Mouse (Mus musculus) testis, adult 2 months (tissue): ENCODE results near the gene Ldb2. TPM values are rescaled to one million over a fixed set of nuclear protein-coding genes. Genes with fewer than 3 reads are reported as not detected.

Source experiments
- H3K27ac ChIP-seq: fragments of 200-500 bp; 2 replicates; pipeline ENCODE4 v1.5.1; 2012; ENCODE audit warnings: low read depth, low read length; ENCODE audit not compliant: control insufficient read depth, insufficient read depth
- H3K27me3 ChIP-seq: fragments of 200-500 bp; 2 replicates; pipeline ENCODE4 v1.6.1; 2012; ENCODE audit warnings: mild to moderate bottlenecking, low read length, moderate library complexity; ENCODE audit not compliant: control insufficient read depth, insufficient read depth
- H3K36me3 ChIP-seq: fragments of 200-500 bp; 2 replicates; pipeline ENCODE4 v1.6.1; 2012; ENCODE audit warnings: mild to moderate bottlenecking, low read length; ENCODE audit not compliant: control insufficient read depth, insufficient read depth
- H3K4me1 ChIP-seq: fragments of 200-500 bp; 2 replicates; pipeline ENCODE4 v1.6.1; 2012; ENCODE audit warnings: low read length; ENCODE audit not compliant: control insufficient read depth, insufficient read depth
- H3K4me3 ChIP-seq: fragments of 200-500 bp; 2 replicates; pipeline ENCODE4 v1.5.1; 2012; ENCODE audit warnings: low read depth, mild to moderate bottlenecking, low read length, moderate library complexity, mixed read lengths; ENCODE audit not compliant: control insufficient read depth
- CTCF ChIP-seq: fragments of 200-500 bp; IDR thresholded peaks from 2 replicates; pipeline ENCODE4 v1.5.1; 2012; ENCODE audit warnings: low read depth, mild to moderate bottlenecking, inconsistent platforms, low read length, moderate library complexity; ENCODE audit not compliant: control insufficient read depth, insufficient read depth, insufficient replicate concordance
- POLR2A ChIP-seq: fragments of 200-500 bp; IDR thresholded peaks from 2 replicates; pipeline ENCODE4 v1.6.1; 2012; ENCODE audit warnings: low read depth, mild to moderate bottlenecking, inconsistent platforms, low read length, moderate library complexity; ENCODE audit not compliant: control insufficient read depth
- polyA plus RNA-seq: library from polyadenylated mRNA; depleted of rRNA; stranded (reverse); fragments of >200 nt; gene quantifications from 2 replicates; pipeline ENCODE4 v1.2.3, GENCODE M21; 2012

The Ldb2 gene
- polyA plus RNA-seq, 1 experiment = 0.99 TPM

DNA sequence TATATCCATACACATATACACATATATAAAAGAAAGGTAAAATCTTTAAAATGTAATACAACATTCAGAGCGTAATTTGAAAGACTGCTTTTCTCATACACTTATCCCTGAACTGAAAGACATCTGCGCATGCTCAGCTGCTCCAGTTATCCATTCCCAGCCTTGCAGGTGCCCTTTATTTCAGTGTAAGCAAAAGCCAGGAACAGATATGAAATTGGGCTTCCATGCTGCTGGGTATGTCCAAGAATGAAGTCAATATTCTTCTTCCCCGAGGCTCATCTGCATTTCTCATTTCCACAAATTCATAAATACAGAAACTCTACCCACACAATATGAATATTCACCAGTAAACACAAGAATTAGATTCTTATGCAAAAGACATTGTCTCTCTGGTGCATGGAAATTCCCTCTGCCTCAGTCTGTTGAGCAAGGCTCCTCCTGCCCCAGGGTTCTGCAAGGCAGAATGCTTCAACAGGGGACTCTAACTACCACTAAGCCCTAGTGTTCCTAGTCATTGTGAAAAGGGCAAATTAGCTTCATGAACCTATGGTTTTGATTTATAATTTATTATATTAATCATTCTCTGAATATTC is 65.3 kb downstream of the Ldb2 start:
- no peaks in the 10 kb centered on the region for H3K36me3 ChIP-seq
- no peaks in the 10 kb centered on the region for H3K4me1 ChIP-seq
- TF ChIP-seq CTCF = no peak
- TF ChIP-seq POLR2A = no peak
- H3K4me3 ChIP-seq = no peak overlapping the region
- no peaks in the 10 kb centered on the region for H3K27me3 ChIP-seq
- no peak overlapping the region for H3K27ac ChIP-seq

- H3K27me3 ChIP-seq = no peaks in the 10 kb centered on the region
- no peaks in the 10 kb centered on the region for H3K36me3 ChIP-seq
- no peak overlapping the region for H3K27ac ChIP-seq
- TF ChIP-seq POLR2A (no peak), CTCF (no peak)
- no peaks in the 10 kb centered on the region; the same call in 1 of the 2 replicates for H3K4me1 ChIP-seq
- H3K4me3 ChIP-seq = no peak overlapping the region
Observed at GRCm38 (mm10) chr5:44729646-44730310, 69.7 kb downstream of the Ldb2 start.

DNA sequence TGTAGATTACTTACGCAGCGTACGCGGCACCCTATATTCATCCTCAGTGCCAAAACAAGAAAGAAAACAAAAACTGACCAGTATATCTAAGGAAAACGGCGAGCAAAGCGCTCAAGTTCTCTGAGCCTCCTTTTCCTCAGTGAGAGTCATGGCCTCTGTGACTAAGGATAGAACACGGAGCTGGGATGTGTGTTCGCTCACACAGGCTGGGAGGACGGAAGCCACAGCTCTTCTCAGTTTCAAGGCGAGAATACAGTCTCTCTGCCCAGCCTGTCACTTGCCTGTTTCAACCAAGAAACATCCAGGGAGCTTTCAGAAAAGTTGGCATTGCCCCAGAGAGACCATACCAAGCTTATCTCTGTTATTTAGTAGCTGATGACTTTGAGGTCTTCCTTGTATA is 71.5 kb downstream of the Ldb2 start:
- TF ChIP-seq CTCF (no peak), POLR2A (no peak)
- no peaks in the 10 kb centered on the region; the same call in 1 of the 2 replicates for H3K4me1 ChIP-seq
- no peaks in the 10 kb centered on the region for H3K36me3 ChIP-seq
- no peaks in the 10 kb centered on the region for H3K27me3 ChIP-seq
- H3K27ac ChIP-seq = no peak overlapping the region
- no peak overlapping the region for H3K4me3 ChIP-seq

DNA sequence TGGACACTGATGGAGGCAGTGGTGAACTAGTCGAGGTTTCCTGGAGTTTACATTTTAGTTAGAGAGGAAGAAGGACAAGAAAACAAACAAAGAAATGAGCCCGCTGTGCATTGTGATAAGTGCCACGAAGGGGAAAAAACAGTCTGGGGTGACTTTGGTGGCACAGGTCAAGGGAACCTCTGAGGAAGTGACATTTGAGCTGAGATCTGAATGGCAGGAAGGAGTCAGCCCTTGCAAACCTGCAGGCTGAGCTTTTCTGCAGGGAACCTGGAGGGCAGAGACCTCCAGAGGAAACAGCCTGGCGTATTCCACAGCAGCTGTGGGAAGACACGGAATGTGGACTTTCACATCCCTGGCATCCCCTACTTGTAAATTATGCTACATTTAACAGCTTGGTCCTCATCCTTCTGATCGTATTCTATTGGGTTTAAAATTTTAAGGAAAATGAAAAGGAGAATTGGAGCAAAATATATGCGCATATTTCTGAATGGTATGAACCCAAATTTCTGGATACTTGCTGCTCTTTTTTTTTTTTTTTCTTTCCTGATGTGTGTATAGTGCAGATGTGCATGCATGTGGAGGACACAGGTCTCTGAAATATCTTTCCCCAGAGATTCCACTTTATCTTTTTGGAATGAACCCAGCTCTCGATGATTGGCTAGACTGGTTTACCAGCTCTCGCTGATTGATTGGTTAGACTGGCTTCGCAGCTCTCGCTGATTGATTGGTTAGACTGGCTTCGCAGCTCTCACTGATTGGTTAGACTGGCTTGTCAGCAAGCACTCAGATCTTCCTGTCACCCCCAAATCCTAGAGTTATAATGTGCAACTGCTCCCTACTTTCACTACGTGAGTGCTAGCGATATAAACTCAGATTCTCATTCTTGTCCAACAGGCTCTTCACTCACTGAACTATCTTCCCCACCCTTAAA is 72.7 kb downstream of the Ldb2 start:
- no peak overlapping the region for H3K27ac ChIP-seq

GRCm38 (mm10) chr5:44725501-44725900 is 74.0 kb downstream of the Ldb2 start:
- no peaks in the 10 kb centered on the region; the same call in 1 of the 2 replicates for H3K4me1 ChIP-seq
- H3K27ac ChIP-seq = no peak overlapping the region
- no peak for TF ChIP-seq POLR2A
- TF ChIP-seq CTCF = no peak

More for the DNA sequence above, 72.7 kb downstream of the Ldb2 start:
- Histone ChIP-seq H3K27me3 (no peaks in the 10 kb centered on the region), H3K36me3 (no peaks in the 10 kb centered on the region), H3K4me1 (no peaks in the 10 kb centered on the region; the same call in 1 of the 2 replicates), H3K4me3 (no peak overlapping the region; the same call in 1 of the 2 replicates)
- no peak for TF ChIP-seq CTCF
- TF ChIP-seq POLR2A = no peak

GRCm38 (mm10) chr5:44719872-44720271 is 79.6 kb downstream of the Ldb2 start:
- Histone ChIP-seq H3K27ac (no peak overlapping the region), H3K36me3 (no peaks in the 10 kb centered on the region), H3K27me3 (no peaks in the 10 kb centered on the region), H3K4me1 (no peaks in the 10 kb centered on the region), H3K4me3 (no peak overlapping the region)
- TF ChIP-seq POLR2A (no peak), CTCF (no peak)

More at GRCm38 (mm10) chr5:44725501-44725900, 74.0 kb downstream of the Ldb2 start:
- Histone ChIP-seq H3K27me3 (no peaks in the 10 kb centered on the region), H3K36me3 (no peaks in the 10 kb centered on the region), H3K4me3 (no peak overlapping the region)

GRCm38 (mm10) chr5:44714508-44714907 is 85.0 kb downstream of the Ldb2 start:
- Histone ChIP-seq H3K27ac (no peak overlapping the region), H3K4me1 (no peaks in the 10 kb centered on the region), H3K36me3 (no peaks in the 10 kb centered on the region), H3K4me3 (no peak overlapping the region), H3K27me3 (no peaks in the 10 kb centered on the region)
- no peak for TF ChIP-seq CTCF
- no peak for TF ChIP-seq POLR2A
